Mouse (Mus musculus): ENCODE results near the gene Cbx2.

DNA sequence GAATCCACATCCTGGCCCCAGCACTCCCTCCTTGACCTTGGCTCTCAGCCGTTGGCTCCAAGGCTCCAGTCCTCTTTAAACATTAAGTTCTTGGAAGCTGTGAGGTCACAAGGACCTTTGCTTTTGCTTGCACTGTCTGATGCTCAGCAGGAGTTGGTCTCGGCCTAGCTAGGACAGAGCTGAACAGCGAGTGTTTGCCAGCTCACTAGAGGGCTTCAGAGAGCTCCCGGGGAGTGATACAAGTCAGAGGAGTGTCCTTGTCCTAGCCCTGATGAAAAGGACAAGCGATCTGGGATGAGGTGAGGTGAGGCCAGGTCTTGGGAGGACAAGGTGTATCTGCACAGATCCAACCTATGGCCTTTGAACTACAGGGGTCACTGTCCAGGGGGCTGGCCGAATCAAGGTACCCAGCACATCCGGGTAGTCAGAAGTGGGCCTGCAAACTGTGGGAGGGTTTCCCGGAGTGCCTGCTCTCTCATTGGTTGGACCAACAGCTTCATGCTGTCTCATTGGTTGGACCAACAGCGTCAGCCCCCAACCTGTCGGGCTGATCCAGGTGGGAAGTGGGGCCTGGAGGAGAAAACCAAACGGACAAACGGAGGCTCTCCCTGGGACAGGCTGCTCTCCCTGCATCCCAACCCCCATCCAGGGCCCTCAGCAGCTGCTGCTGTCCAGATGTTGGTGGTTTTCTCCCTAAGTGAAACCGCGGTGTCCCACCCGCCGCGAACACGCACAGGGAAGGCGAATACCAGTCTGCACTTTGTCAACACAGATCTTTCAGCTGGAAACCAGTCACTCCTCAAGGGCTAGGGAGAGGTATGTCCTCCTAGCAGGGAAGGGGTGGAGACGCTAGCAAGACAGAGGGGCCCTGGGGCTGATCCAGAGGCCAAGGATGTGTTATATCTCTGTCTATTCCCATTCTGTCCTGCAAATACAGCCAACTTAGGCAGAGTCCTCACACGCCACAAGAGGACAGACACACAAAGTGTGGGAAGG, 15.0 kb upstream of the Cbx2 start:
- TF ChIP-seq CTCF (IDR thresholded peaks at IDR 0.05; ENCODE audit: low read depth, low read length) (no peak), GATA1 (IDR thresholded peaks at IDR 0.05; ENCODE audit: borderline replicate concordance, low read length) (no peak), TAL1 (conservative IDR thresholded peaks at IDR 0.05; ENCODE audit: low read depth, low read length) (no peak), POLR2AphosphoS5 (IDR thresholded peaks at IDR 0.05; ENCODE audit: insufficient replicate concordance, low read depth, low read length) (no peak)

Measured in G1E (cell line).